Mouse (Mus musculus): ENCODE results near the gene Tlx3. TPM values are rescaled to one million over a fixed set of nuclear protein-coding genes. Genes with fewer than 3 reads are reported as not detected.

Gene Tlx3
- polyA plus RNA-seq, 1 experiment = not detected

DNA sequence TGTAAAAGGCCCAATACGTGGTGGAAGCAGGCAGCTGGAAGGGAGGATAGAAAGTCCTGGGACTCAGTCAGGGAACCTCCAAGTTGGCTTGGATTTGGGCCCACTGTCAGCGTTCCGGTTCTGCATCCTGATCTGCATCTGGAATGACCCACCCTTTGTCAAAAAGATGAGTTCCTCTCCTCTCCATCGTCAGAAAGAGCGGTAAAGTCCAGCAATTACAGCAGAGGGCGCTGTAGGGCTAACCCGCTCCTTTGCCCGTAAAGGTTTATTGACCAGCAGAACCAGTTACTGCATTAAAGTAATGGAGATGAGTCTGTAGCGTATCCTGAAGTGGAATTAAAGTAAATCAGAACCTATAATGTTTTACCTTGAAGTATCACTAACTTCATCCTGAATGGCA, 32.9 kb downstream of the Tlx3 start:
- Histone ChIP-seq H3K27me3 (ENCODE audit: control insufficient read depth, insufficient read depth, insufficient read length) (peaks cover 28% of the 10 kb centered on the region), H3K4me3 (no peak overlapping the region), H3K4me2 (ENCODE audit: low read depth) (no peak overlapping the region), H3K36me3 (ENCODE audit: control insufficient read depth, insufficient read depth) (no peaks in the 10 kb centered on the region), H3ac (ENCODE audit: control insufficient read depth, insufficient read length) (no peak overlapping the region), H3K79me2 (ENCODE audit: control insufficient read depth, insufficient read depth) (no peaks in the 10 kb centered on the region)
- TF ChIP-seq POLR2A (IDR thresholded peaks at IDR 0.05; ENCODE audit: insufficient read length, low read depth) (no peak), REST (IDR thresholded peaks at IDR 0.05; ENCODE audit: insufficient read depth, insufficient read length) (no peak), MYOG (IDR thresholded peaks at IDR 0.05; ENCODE audit: control insufficient read depth in 1 of 3, insufficient read depth in 1 of 3, insufficient read length in 2 of 3, low read depth in 2 of 3) (no peak), TCF3 (IDR thresholded peaks at IDR 0.05; ENCODE audit: insufficient read length, low read depth) (no peak), MYOD1 (IDR thresholded peaks at IDR 0.05; ENCODE audit: control insufficient read depth in 1 of 3, insufficient read length in 2 of 3, low read depth in 2 of 3) (no peak), USF1 (IDR thresholded peaks at IDR 0.05; ENCODE audit: low read depth) (no peak), MAX (IDR thresholded peaks at IDR 0.05; ENCODE audit: low read depth) (no peak), E2F4 (IDR thresholded peaks at IDR 0.05; ENCODE audit: insufficient read depth) (no peak), TCF12 (IDR thresholded peaks at IDR 0.05; ENCODE audit: insufficient read depth, poor library complexity, severe bottlenecking) (no peak), SRF (IDR thresholded peaks at IDR 0.05; ENCODE audit: control insufficient read depth, insufficient read length, low read depth) (no peak), CEBPB (IDR thresholded peaks at IDR 0.05; ENCODE audit: insufficient read depth, poor library complexity, severe bottlenecking) (no peak), POLR2AphosphoS2 (IDR thresholded peaks at IDR 0.05; ENCODE audit: insufficient read length, low read depth) (no peak)

DNA sequence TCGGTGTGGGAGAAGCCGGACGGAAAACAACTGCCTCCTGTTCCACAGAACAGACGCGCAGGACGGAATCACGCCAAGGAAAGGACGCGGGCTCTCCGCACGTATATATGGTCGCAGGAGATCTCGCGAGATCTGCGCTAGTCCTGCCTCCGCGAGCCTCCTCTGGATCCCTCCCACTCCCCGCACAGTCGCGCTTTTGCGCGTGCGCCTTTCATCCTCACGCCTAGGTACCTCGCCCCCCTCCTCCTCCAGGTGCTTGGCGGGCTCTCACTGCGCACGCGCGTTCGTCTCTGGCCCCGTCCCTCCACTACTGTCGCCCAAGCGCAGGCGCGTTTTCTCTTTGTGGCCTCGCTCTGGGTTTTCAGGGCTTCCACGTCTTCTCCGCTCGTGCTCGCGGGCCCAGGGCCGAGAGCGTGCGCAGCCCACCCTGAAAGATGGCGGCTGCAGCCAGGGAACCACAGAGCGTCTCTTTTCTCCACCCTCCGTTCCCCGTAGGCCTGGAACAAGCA, 40.3 kb downstream of the Tlx3 start, which contains the start of gene Npm1:
TSS of gene Npm1 (minus strand) at position 209 of the 509 bp plus-strand sequence.
- TF ChIP-seq USF1 (IDR thresholded peaks at IDR 0.05; ENCODE audit: low read depth) (no peak), SRF (IDR thresholded peaks at IDR 0.05; ENCODE audit: control insufficient read depth, insufficient read length, low read depth) (peak; percentile 28), TCF3 (IDR thresholded peaks at IDR 0.05; ENCODE audit: insufficient read length, low read depth) (no peak), POLR2A (IDR thresholded peaks at IDR 0.05; ENCODE audit: insufficient read length, low read depth) (peak; percentile 92), MYOG (IDR thresholded peaks at IDR 0.05; ENCODE audit: control insufficient read depth in 1 of 3, insufficient read depth in 1 of 3, insufficient read length in 2 of 3, low read depth in 2 of 3) (no peak), POLR2AphosphoS2 (IDR thresholded peaks at IDR 0.05; ENCODE audit: insufficient read length, low read depth) (peak; percentile 96)
- H3K79me2 ChIP-seq (ENCODE audit: control insufficient read depth, insufficient read depth) = peaks cover 49% of the 10 kb centered on the region
- H3K4me2 ChIP-seq (ENCODE audit: low read depth) = peak within 1 kb of the TSS; percentile 90
- peaks cover 38% of the 10 kb centered on the region for H3K36me3 ChIP-seq (ENCODE audit: control insufficient read depth, insufficient read depth)
- H3K4me3 ChIP-seq = peak within 1 kb of the TSS; percentile 99
- peak within 1 kb of the TSS; percentile 56 for H3ac ChIP-seq (ENCODE audit: control insufficient read depth, insufficient read length)
- H3K27me3 ChIP-seq (ENCODE audit: control insufficient read depth, insufficient read depth, insufficient read length) = peaks cover 5% of the 10 kb centered on the region

DNA sequence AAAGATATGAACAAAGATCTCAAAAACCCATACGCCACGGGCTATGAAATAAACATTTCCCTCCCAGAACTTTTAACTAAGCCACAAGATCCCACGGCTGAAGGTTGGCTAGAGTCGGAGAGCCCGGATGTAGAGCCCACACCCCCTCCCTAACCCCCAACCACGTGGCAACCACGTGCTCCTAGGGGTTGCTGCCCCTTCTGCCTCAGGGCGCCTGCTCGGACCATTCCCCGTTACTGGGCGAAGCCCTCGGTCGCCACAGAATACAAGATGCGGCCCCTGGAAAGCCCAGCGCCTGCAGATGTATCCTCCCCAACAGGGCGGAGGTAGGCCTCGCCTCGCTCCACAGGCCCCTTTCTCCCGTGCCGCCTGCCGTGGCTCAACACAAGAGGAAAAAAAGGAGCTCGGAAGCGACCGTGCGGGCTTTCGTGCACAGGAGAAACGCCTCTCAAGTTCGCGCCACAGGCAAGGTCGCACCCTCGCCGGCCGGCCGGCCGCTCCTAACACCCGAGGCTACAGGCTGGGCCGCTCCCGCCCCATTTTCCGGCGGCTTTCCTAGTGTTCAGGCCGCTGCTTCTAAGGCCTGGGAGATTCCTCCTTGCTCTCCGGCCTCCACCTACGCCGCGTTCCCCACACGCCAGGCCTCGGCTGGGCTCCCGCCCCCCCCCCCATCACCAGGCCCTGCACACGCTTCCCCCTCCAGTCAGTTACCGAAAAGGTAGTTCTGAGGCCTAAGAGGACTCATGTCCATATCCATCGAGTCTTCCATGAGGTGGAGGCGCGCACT, 41.0 kb downstream of the Tlx3 start:
- TF ChIP-seq E2F4 (IDR thresholded peaks at IDR 0.05; ENCODE audit: insufficient read depth) (no peak), SRF (IDR thresholded peaks at IDR 0.05; ENCODE audit: control insufficient read depth, insufficient read length, low read depth) (no peak), TCF12 (IDR thresholded peaks at IDR 0.05; ENCODE audit: insufficient read depth, poor library complexity, severe bottlenecking) (no peak), MAX (IDR thresholded peaks at IDR 0.05; ENCODE audit: low read depth) (peak; percentile 94), USF1 (IDR thresholded peaks at IDR 0.05; ENCODE audit: low read depth) (peak; percentile 86), REST (IDR thresholded peaks at IDR 0.05; ENCODE audit: insufficient read depth, insufficient read length) (no peak), POLR2AphosphoS2 (IDR thresholded peaks at IDR 0.05; ENCODE audit: insufficient read length, low read depth) (peak; percentile 51), CEBPB (IDR thresholded peaks at IDR 0.05; ENCODE audit: insufficient read depth, poor library complexity, severe bottlenecking) (no peak), MYOD1 (IDR thresholded peaks at IDR 0.05; ENCODE audit: control insufficient read depth in 1 of 3, insufficient read length in 2 of 3, low read depth in 2 of 3) (no peak), POLR2A (IDR thresholded peaks at IDR 0.05; ENCODE audit: insufficient read length, low read depth) (no peak), TCF3 (IDR thresholded peaks at IDR 0.05; ENCODE audit: insufficient read length, low read depth) (no peak), MYOG (IDR thresholded peaks at IDR 0.05; ENCODE audit: control insufficient read depth in 1 of 3, insufficient read depth in 1 of 3, insufficient read length in 2 of 3, low read depth in 2 of 3) (no peak)
- H3K36me3 ChIP-seq (ENCODE audit: control insufficient read depth, insufficient read depth) = peaks cover 44% of the 10 kb centered on the region
- H3K79me2 ChIP-seq (ENCODE audit: control insufficient read depth, insufficient read depth) = peaks cover 54% of the 10 kb centered on the region
- peak overlapping the region; percentile 56 for H3ac ChIP-seq (ENCODE audit: control insufficient read depth, insufficient read length)
- H3K4me3 ChIP-seq = peak overlapping the region; percentile 99
- peaks cover 1% of the 10 kb centered on the region for H3K27me3 ChIP-seq (ENCODE audit: control insufficient read depth, insufficient read depth, insufficient read length)
- peak overlapping the region; percentile 67 for H3K4me2 ChIP-seq (ENCODE audit: low read depth)

DNA sequence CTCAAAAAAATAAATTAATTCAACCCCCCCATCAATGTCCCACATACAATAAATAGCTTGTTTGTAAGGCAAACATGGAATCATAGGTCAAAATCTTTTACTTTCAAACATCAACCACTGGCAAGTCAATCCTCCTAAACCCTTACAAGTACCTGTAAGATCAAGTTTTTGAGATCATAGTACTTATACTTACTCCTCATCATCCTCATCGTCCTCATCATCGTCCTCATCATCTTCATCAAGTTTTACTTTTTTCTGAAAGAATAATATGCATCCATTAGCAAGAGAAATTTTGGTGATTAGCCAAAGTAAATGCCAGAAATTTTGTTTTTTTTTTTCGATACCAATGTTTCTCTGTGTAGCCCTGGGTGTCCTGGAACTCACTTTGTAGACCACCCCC, 43.6 kb downstream of the Tlx3 start:
- TF ChIP-seq TCF3 (IDR thresholded peaks at IDR 0.05; ENCODE audit: insufficient read length, low read depth) = no peak
- TF ChIP-seq MYOG (IDR thresholded peaks at IDR 0.05; ENCODE audit: control insufficient read depth in 1 of 3, insufficient read depth in 1 of 3, insufficient read length in 2 of 3, low read depth in 2 of 3) = no peak
- no peak for TF ChIP-seq SRF (IDR thresholded peaks at IDR 0.05; ENCODE audit: control insufficient read depth, insufficient read length, low read depth)
- TF ChIP-seq TCF12 (IDR thresholded peaks at IDR 0.05; ENCODE audit: insufficient read depth, poor library complexity, severe bottlenecking) = no peak
- no peak for TF ChIP-seq MAX (IDR thresholded peaks at IDR 0.05; ENCODE audit: low read depth)
- TF ChIP-seq POLR2AphosphoS2 (IDR thresholded peaks at IDR 0.05; ENCODE audit: insufficient read length, low read depth) = no peak
- TF ChIP-seq USF1 (IDR thresholded peaks at IDR 0.05; ENCODE audit: low read depth) = no peak
- TF ChIP-seq MYOD1 (IDR thresholded peaks at IDR 0.05; ENCODE audit: control insufficient read depth in 1 of 3, insufficient read length in 2 of 3, low read depth in 2 of 3) = no peak
- no peak for TF ChIP-seq REST (IDR thresholded peaks at IDR 0.05; ENCODE audit: insufficient read depth, insufficient read length)
- TF ChIP-seq E2F4 (IDR thresholded peaks at IDR 0.05; ENCODE audit: insufficient read depth) = no peak
- TF ChIP-seq POLR2A (IDR thresholded peaks at IDR 0.05; ENCODE audit: insufficient read length, low read depth) = no peak
- no peak for TF ChIP-seq CEBPB (IDR thresholded peaks at IDR 0.05; ENCODE audit: insufficient read depth, poor library complexity, severe bottlenecking)
- H3K27me3 ChIP-seq (ENCODE audit: control insufficient read depth, insufficient read depth, insufficient read length) = no peaks in the 10 kb centered on the region
- no peak overlapping the region for H3ac ChIP-seq (ENCODE audit: control insufficient read depth, insufficient read length)
- H3K4me2 ChIP-seq (ENCODE audit: low read depth) = no peak overlapping the region
- H3K36me3 ChIP-seq (ENCODE audit: control insufficient read depth, insufficient read depth) = peaks cover 71% of the 10 kb centered on the region
- H3K4me3 ChIP-seq = peak overlapping the region; percentile 99
- H3K79me2 ChIP-seq (ENCODE audit: control insufficient read depth, insufficient read depth) = peaks cover 60% of the 10 kb centered on the region
